Mouse (Mus musculus) forebrain, embryonic 11.5 days (tissue): ENCODE measurements around the gene Adh5. TPM values are rescaled to one million over a fixed set of nuclear protein-coding genes. Genes with fewer than 3 reads are reported as not detected.

Experiments used
- ATAC-seq: fragments of 200-750 bp; cut with Nextera tagmentation; replicated peaks from 2 replicates; pipeline ENCODE4 v1.8.0; 2017; ENCODE audit warnings: moderate TSS enrichment; ENCODE audit not compliant: low FRiP score
- DNase-seq: peaks from one replicate; pipeline ENCODE4 v3.0.0-alpha.2; 2017; ENCODE audit warnings: low spot score
- H3K27ac ChIP-seq: fragments of 300-500 bp; sonication (generic); 2 replicates; pipeline ENCODE4 v1.5.1; 2014; ENCODE audit warnings: low read depth, low read length
- H3K27me3 ChIP-seq: fragments of 300-500 bp; sonication (generic); 2 replicates; pipeline ENCODE4 v1.6.1; 2014; ENCODE audit warnings: mild to moderate bottlenecking, low read length, mixed read lengths; ENCODE audit not compliant: control insufficient read depth, insufficient read depth
- H3K36me3 ChIP-seq: fragments of 300-500 bp; sonication (generic); 2 replicates; pipeline ENCODE4 v1.6.1; 2014; ENCODE audit warnings: mild to moderate bottlenecking, low read length, moderate library complexity, mixed read lengths; ENCODE audit not compliant: control insufficient read depth, insufficient read depth
- H3K4me1 ChIP-seq: fragments of 300-500 bp; sonication (generic); replicated peaks from 2 replicates; pipeline ENCODE4 v1.6.1; 2014; ENCODE audit warnings: low read length, mixed read lengths; ENCODE audit not compliant: control insufficient read depth, insufficient read depth
- H3K4me2 ChIP-seq: fragments of 300-500 bp; sonication (generic); 2 replicates; pipeline ENCODE4 v1.6.1; 2014; ENCODE audit warnings: low read depth, mild to moderate bottlenecking, low read length, moderate library complexity, mixed read lengths; ENCODE audit not compliant: severe bottlenecking
- H3K4me3 ChIP-seq: fragments of 300-500 bp; sonication (generic); 2 replicates; pipeline ENCODE4 v1.5.1; 2014; ENCODE audit warnings: low read depth, low read length
- H3K9ac ChIP-seq: fragments of 300-500 bp; sonication (generic); 2 replicates; pipeline ENCODE4 v1.6.1; 2014; ENCODE audit warnings: low read length
- H3K9me3 ChIP-seq: fragments of 300-500 bp; sonication (generic); 2 replicates; pipeline ENCODE4 v1.6.1; 2016; ENCODE audit warnings: low read length, mixed read lengths; ENCODE audit not compliant: control insufficient read depth
- WGBS: fragments of 180-500 bp; shearing (Covaris S2); extraction: QIAGEN DNeasy Blood & Tissue Kit; methylation state at CpG from one replicate; pipeline ENCODE4 v1.1.7; 2014; 5-methylcytosine and 5-hydroxymethylcytosine counted together
- polyA plus RNA-seq: library from polyadenylated mRNA; unstranded; fragments of >200 nt; fragmentation: Nextera tagmentation; extraction: Ambion mirVana; gene quantifications from 2 replicates; pipeline ENCODE4 v1.2.1, GENCODE M21; 2014

Gene Adh5
- polyA plus RNA-seq, 1 experiment from 2014 or later, result 266 TPM

- H3K27ac ChIP-seq, result no peak overlapping the region
- no peaks in the 10 kb centered on the region for H3K27me3 ChIP-seq
- no peak overlapping the region for H3K4me3 ChIP-seq
- H3K4me2 ChIP-seq, result no peak overlapping the region
- no peaks in the 10 kb centered on the region for H3K4me1 ChIP-seq
- 89% methylated on average over 6 of the region's 6 CpGs for WGBS
- H3K36me3 ChIP-seq, result no peaks in the 10 kb centered on the region
- no peak overlapping the region for H3K9ac ChIP-seq
- no peaks in the 10 kb centered on the region for H3K9me3 ChIP-seq
- DNase-seq, result no peak
- no peak for ATAC-seq
Observed at GRCm38 (mm10) chr3:138419369-138419768, 23.5 kb upstream of the Adh5 start.

- WGBS, result 92% methylated on average over 3 of the region's 3 CpGs
Observed at GRCm38 (mm10) chr3:138420385-138420784, 22.5 kb upstream of the Adh5 start.

GRCm38 (mm10) chr3:138423664-138424063, 19.2 kb upstream of the Adh5 start:
- H3K9me3 ChIP-seq, result no peaks in the 10 kb centered on the region
- WGBS, result 72% methylated on average over 2 of the region's 2 CpGs
- DNase-seq, result no peak
- H3K27ac ChIP-seq, result no peak overlapping the region
- no peaks in the 10 kb centered on the region for H3K36me3 ChIP-seq
- no peaks in the 10 kb centered on the region for H3K27me3 ChIP-seq
- no peak for ATAC-seq
- no peak overlapping the region for H3K4me3 ChIP-seq
- no peak overlapping the region for H3K4me2 ChIP-seq
- no peak overlapping the region for H3K9ac ChIP-seq
- no peaks in the 10 kb centered on the region for H3K4me1 ChIP-seq

More at GRCm38 (mm10) chr3:138420385-138420784, 22.5 kb upstream of the Adh5 start:
- Histone ChIP-seq H3K4me2 (no peak overlapping the region), H3K9me3 (no peaks in the 10 kb centered on the region), H3K36me3 (no peaks in the 10 kb centered on the region), H3K4me3 (no peak overlapping the region), H3K27me3 (no peaks in the 10 kb centered on the region), H3K4me1 (no peaks in the 10 kb centered on the region), H3K27ac (no peak overlapping the region), H3K9ac (no peak overlapping the region)
- DNase-seq, result no peak
- ATAC-seq, result no peak

- Histone ChIP-seq H3K4me3 (no peak overlapping the region), H3K4me1 (no peaks in the 10 kb centered on the region), H3K36me3 (no peaks in the 10 kb centered on the region), H3K9ac (no peak overlapping the region), H3K4me2 (no peak overlapping the region), H3K9me3 (no peaks in the 10 kb centered on the region), H3K27ac (no peak overlapping the region), H3K27me3 (no peaks in the 10 kb centered on the region)
- WGBS, result 85% methylated on average over 4 of the region's 4 CpGs
- DNase-seq (no peak), ATAC-seq (no peak)
Observed at GRCm38 (mm10) chr3:138424247-138424646, 18.6 kb upstream of the Adh5 start.

GRCm38 (mm10) chr3:138430360-138430976, 12.4 kb upstream of the Adh5 start:
- Histone ChIP-seq H3K4me2 (no peak overlapping the region), H3K36me3 (no peaks in the 10 kb centered on the region), H3K4me3 (no peak overlapping the region), H3K4me1 (no peaks in the 10 kb centered on the region), H3K27ac (no peak overlapping the region), H3K9me3 (no peaks in the 10 kb centered on the region), H3K9ac (no peak overlapping the region), H3K27me3 (no peaks in the 10 kb centered on the region)
- no peak for ATAC-seq
- no peak for DNase-seq
- WGBS, result 92% methylated on average over 6 of the region's 6 CpGs

GRCm38 (mm10) chr3:138431835-138432234, 11.1 kb upstream of the Adh5 start:
- DNase-seq (no peak), ATAC-seq (no peak)
- H3K9ac ChIP-seq, result no peak overlapping the region
- no peak overlapping the region for H3K27ac ChIP-seq
- no peak overlapping the region for H3K4me3 ChIP-seq
- no peak overlapping the region for H3K4me2 ChIP-seq
- H3K4me1 ChIP-seq, result no peaks in the 10 kb centered on the region
- H3K9me3 ChIP-seq, result no peaks in the 10 kb centered on the region
- H3K36me3 ChIP-seq, result no peaks in the 10 kb centered on the region
- H3K27me3 ChIP-seq, result no peaks in the 10 kb centered on the region
- 76% methylated on average over 2 of the region's 2 CpGs for WGBS

GRCm38 (mm10) chr3:138438716-138439115, 4.2 kb upstream of the Adh5 start:
- no peak overlapping the region for H3K27ac ChIP-seq
- DNase-seq (no peak), ATAC-seq (no peak)
- H3K9ac ChIP-seq, result no peak overlapping the region
- H3K36me3 ChIP-seq, result no peaks in the 10 kb centered on the region
- WGBS, result 62% methylated on average over 3 of the region's 3 CpGs
- H3K4me1 ChIP-seq, result 0 out of 2 replicates have a peak, but pooled peaks cover 4% of the 10 kb centered on the region
- H3K9me3 ChIP-seq, result no peaks in the 10 kb centered on the region
- no peaks in the 10 kb centered on the region for H3K27me3 ChIP-seq
- no peak overlapping the region for H3K4me3 ChIP-seq
- no peak overlapping the region for H3K4me2 ChIP-seq

GRCm38 (mm10) chr3:138442203-138442602, 690 bp upstream of the Adh5 start:
- WGBS, result 4% methylated on average over 9 of the region's 9 CpGs

GRCm38 (mm10) chr3:138443465-138443771, 525 bp downstream of the Adh5 start:
- WGBS, result 6% methylated on average over 9 of the region's 9 CpGs
- H3K4me1 ChIP-seq, result peaks cover 7% of the 10 kb centered on the region; the same call in 1 of the 2 replicates

More at GRCm38 (mm10) chr3:138442203-138442602, 690 bp upstream of the Adh5 start:
- Histone ChIP-seq H3K27ac (peak overlapping the region; percentile 72), H3K4me2 (peak overlapping the region; percentile 84), H3K4me1 (peaks cover 7% of the 10 kb centered on the region; the same call in 1 of the 2 replicates), H3K36me3 (no peaks in the 10 kb centered on the region; the same call in 1 of the 2 replicates), H3K4me3 (peak overlapping the region; percentile 79), H3K9ac (peak overlapping the region; percentile 76), H3K9me3 (no peaks in the 10 kb centered on the region), H3K27me3 (no peaks in the 10 kb centered on the region)
- peak; percentile 4; the same call in 1 of the 2 replicates for ATAC-seq
- DNase-seq, result no peak

More at GRCm38 (mm10) chr3:138443465-138443771, 525 bp downstream of the Adh5 start:
- H3K4me3 ChIP-seq, result peak overlapping the region; percentile 79
- no peaks in the 10 kb centered on the region for H3K9me3 ChIP-seq
- H3K4me2 ChIP-seq, result peak overlapping the region; percentile 84
- peak overlapping the region; percentile 71 for H3K27ac ChIP-seq
- no peak for ATAC-seq
- no peaks in the 10 kb centered on the region for H3K27me3 ChIP-seq
- no peak for DNase-seq
- peaks cover 3% of the 10 kb centered on the region; the same call in 1 of the 2 replicates for H3K36me3 ChIP-seq
- peak overlapping the region; percentile 90 for H3K9ac ChIP-seq
